Mouse (Mus musculus): ENCODE results near the gene Hist1h2bj.
"Not testable (repeated sequence)": the region's sequence is repeated elsewhere in the genome, so short reads cannot be mapped to it uniquely, and the experiment has no call there.

Gene Hist1h2bj

DNA sequence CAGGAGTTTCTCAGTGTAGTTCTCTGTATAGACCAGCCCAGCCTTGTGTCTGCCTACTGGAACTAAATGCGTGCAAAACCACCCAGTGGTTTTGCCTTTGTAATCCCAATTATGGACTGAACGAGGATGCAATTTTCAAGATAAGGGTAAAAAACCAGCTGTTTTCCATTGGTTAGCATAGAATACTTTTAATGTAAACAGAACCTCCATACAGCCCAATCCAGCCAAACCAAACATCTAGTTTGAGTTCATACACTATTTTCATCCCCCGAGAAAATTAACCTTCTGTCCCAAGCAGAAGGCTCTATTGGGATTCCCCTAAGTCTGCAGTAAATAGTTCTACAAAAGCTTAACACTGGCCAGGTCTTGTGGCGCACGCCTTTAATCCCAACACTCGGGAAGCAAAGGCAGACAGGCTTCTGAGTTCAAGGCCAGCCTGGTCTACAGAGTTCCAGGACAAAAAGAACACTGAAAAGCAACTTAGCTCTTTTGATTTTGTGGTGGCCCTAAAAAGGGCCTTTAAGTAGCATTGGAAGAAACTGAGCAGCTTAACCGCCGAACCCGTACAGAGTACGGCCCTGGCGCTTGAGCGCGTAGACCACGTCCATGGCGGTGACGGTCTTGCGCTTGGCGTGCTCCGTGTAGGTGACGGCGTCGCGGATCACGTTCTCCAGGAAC is 2.4 kb upstream of the Hist1h2bj start:
- DNase-seq: no peak

DNA sequence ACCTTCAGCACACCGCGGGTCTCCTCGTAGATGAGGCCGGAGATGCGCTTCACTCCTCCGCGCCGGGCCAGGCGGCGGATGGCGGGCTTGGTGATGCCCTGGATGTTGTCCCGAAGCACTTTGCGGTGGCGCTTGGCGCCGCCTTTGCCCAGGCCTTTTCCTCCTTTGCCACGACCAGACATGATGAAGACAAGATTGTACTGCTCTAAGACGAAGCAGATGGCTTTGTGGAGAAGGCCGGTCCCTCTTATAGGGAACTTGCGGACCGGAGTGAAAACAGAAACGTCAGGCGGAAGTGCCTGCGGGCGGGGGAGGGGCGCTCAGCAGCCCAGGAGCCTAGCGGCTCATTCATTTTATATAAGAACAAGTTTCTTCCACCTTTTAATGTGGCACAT is 1.9 kb upstream of the Hist1h2bj start, which contains the start of gene Hist1h4i:
TSS of gene Hist1h4i (minus strand) at position 221 of the 395 bp plus-strand sequence.
- DNase-seq: peak; percentile 97

DNA sequence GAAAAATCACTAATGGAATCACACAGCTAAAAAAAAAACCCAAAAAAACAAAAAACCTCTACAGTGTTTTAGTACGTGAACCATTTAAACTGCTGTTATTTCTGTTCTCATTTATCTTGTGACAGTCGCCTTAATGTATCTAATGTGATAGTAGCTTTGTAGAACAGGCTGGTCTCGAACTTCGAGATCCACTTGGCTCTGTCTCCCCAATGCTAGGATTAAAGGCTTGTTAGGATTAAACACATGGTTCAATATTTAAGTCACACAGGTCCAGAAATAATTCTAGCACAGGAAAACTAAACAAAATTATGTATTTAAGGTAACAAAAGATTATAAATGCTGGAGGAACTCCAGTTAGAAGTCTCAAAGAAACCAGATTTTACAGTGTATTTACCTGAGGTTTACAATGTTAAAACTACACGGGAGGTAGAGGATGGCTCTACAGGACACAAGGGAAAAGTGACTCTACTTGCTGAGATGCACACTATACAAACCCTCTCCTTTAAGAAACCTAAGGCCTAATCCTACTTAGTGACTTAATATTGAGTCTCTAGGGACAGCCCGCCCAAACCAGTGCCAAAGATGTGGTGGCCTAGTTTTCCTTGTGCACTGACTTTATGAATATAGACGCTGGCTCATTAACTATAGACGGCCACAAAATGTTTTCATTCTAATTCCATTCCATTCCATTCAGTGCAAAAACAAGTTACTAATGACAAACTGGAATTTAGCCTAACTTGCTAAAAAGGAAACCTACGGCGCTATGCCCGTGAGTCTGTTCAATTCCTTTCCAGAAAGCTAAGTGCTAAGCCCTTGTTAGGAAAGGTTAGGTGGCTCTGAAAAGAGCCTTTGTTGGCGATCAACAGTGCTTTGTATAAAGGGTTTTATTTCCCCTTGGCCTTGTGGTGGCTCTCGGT is 1.1 kb upstream of the Hist1h2bj start:
- no peak for DNase-seq

DNA sequence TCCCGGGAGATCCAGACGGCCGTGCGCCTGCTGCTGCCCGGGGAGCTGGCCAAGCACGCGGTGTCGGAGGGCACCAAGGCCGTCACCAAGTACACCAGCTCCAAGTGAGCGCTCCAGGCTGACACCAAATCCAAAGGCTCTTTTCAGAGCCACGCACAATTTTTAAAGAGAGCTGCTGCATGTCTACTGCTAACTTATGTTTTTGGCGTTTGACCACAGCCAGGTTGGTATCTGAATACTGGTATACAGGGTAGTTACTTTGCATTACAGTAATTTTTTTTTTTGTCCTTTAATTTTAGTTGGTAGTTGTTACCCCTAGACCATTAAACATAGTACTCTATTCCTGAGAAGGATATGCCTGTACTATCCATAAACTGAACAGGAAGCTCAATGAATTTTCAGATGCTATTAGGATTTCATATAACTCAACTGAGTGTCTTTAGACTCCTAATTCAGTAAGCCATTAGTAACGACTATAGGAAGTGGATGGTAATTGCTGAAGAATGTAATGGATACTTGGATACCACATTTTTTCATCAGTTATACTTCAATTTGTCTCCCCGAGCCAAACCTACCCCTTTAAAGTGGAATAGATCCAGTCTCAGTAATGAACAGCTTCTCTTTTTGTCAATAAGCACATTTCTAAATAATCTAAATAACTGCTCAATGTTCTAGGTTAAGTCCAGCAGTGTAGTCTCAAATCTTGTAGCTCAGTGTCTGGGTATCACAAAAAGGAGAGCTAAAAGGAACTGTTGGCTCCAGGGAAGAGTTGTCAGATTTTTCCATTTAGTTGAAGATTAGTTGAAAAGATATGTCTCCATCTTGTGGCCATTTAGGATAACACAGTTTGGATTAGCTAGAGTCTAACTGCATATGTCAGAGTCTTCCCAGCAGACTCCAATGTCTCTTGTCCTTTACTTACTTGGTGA is 753 bp downstream of the Hist1h2bj start:
- DNase-seq: no peak

DNA sequence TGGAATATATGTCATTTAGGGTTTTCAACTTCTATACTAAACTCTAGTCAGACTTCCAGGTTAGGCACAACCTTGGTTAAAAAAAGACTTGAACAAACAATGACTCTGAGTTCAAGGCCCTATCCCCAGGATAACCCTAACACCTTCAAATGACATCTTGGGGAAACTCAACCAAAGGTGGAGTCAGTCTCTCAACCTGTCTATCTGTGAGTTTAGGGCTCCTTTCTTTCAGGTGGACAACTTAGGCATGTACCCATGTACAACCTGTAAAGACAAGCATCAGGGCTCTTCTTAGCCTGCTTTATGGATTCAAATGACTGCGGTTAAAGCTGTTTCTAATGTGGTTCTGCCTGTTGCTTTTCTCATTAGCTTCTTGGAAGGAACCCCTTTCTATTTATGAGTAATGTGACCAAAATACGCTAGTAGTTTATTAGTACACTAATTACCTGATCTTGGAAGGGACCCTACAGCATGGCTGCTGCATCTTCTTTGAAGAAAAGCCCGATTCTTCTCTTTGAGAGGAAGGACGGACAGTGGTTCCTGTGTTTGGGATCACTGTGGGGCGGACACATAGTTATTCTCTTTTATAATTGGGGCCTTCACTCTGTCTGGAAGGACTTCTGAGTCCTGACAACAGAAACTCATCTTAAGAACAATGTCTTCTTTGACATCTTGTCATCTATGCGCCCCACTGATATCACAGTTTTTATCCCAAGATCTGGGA is 1.6 kb downstream of the Hist1h2bj start:
- DNase-seq: no peak

DNA sequence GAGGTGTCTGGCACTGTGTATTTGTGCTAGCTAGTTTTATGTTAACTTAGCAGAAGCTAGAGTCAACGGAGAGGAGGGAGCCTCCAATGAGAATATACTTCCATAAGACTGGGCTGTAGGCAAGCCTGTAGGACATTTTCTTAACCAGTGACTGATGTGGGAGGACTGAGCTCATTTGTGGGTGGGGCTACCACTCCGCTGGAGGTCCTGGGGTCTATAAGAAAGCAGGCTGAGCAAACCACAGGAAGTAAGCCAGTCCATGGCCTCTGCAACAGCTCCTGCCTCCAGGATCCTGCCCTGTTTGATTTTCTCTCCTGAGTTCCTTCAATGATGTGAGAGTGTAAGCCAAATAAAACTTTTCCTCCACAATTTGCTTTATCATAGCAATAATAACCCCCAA is 2.3 kb downstream of the Hist1h2bj start:
- no peak for DNase-seq

DNA sequence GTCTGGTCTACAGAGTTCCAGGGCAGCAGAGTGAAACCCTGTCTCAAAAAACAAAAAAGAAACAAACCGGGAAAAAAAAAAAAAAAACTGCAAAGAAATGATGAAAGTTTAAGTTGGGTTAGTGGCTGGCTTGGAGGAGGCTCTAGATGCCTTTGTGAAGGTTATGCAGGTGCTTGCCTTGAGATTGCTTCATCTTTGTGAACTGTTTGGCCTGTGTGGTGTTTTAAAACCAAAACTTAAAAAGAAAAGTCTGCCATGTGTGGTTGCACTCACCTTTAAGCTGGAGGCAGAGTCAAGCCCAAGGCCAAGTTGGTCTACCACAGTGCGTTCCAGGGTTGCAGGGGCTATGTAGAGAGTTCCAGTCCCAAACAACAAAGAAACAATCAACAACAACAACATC is 6.0 kb downstream of the Hist1h2bj start:
- no peak for DNase-seq

DNA sequence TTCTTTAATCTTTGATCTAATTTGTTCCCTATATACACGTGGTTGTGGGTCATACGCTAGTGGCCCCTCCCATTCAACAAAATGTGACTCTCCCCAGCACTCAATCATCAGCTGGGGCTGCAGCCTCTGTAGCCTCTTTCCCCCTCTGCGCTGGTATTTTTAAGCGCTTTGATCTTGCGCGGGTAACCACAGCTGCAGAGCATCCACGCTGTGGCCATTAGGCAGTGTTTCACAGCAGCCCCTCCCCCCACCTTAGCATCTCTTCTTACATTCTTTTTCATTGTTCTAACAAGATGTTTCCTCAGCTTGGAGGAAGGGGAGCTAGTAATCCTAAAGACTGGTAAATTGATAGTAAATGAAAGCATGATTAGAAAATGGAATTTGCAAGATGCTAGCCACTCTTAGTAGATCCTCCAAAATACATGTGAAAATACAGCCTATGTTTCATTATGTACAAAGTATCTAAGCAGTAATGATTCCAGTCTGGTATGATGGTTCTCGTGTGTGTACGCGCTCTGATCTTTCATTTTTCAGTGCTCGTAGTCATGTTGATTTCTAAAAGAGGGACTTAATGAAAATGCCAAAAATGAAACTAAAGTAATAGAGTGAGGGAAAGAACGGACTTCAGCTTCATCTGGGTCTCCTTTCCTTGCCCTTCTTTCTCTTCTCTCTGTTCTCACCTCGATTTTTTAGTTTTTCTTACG is 6.9 kb downstream of the Hist1h2bj start:
- DNase-seq: peak; percentile 22

DNA sequence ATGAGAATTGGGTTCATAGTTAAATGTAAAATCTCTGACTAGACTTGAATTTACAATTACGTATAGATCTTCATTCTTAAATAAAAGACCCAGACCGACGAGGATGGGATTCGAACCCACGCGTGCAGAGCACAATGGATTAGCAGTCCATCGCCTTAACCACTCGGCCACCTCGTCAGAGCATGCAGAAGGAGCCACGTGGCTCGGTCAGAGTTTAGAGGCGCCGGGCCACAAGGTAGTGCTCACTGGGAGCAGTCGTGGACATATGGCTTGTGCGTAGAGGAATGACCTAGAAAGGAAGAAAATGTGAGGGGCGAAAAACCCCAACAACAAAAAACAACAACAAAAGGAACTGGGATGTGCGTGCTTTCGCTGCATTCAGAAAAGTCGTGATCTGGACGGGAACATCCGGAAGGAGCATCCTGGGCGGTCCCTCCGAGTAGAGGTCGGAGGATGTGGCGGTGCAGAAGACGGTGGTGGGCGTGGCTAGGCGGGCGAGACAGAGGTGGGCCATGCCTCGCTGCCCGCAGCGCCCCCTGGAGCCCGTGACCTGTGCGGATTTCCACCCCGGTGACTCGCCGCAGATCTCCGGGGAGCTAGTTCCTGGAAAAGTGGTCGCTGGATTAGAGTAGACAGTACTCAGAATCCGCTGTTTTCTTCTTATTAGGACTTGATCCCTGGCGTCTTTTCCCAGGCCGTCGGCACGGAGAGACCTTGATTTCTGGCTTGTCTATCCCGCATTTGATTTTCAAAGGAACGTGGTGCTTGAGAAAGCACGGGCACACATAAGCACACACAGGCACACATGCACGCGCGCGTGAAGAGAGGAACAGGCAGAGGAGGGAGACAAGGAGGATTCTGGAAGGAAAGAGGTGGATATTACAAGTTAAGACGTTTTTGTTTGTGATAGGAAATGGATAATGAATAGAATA is 7.8 kb downstream of the Hist1h2bj start:
- peak; percentile 92 for DNase-seq

DNA sequence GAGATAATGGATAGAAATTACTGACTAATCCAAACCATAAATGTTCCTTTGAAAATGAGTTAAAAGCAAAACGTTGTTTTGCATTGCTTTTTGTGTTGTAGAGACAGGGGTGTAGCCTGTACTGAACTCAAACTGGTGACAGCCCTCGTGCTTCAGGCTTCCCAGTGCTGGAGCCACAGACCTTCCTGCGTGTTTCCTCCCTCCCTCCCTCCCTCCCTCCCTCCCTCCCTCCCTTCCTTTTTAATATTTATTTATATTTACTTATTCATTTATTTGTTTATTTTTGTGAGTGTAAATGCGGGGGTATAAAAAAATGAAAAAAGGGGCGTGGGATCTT is 8.5 kb downstream of the Hist1h2bj start:
- DNase-seq: no peak

DNA sequence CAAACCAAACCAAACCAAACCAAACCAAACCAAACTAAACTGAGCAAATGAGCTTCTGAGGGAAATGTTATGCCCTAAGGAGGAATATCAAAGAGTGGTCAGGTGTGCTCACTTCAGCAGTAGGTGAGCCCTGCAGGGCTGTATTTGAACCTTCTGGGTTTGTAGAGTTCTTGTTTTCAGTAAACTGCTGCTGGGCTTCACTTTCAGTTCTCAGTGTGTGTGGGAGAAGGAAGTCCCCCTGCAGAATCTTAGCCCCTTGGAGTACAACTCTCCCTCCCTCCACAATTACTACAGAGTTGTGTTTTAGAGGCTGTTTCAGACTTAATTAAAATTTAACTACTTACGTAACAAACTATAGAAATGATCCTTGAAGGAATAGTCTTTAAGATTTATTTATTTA is 10.7 kb downstream of the Hist1h2bj start:
- DNase-seq: no peak

DNA sequence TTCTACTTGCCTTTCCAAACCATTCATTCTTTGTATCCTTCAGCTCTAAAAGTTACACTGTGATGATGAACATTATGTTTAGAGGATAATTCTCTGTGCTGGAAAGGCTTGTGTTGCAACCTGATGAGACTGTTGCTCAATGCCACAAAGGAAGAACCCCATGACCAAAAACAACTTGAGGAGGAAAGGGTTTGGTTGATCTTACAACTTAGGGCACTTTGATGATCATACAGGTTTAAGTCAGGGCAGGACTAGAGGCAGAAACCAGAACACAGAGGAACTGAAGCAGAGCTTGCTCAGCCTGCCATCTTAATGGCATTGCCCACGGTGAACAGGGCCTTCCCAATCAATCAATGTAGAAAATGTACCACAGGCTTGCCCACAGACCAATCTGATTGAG is 18.4 kb downstream of the Hist1h2bj start:
- DNase-seq: no peak

DNA sequence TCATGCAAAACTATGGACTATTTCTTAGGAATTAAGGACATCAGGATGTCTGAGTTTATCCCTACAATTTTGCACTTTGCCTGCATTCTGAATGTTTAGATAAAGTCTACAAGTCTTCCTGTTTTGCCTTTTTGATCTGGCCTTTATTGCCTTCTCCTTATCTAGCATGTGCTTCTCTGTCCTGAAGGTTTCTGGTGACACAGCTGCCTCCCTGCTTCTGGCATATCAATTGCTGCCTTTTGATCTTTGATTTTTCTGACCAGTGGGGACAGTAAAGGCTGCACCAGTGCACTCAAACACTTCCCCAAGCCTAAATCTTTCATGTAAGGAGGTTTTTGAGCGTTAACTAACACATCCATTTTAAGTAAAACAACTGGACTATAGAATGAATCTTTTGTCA is 20.5 kb downstream of the Hist1h2bj start:
- DNase-seq: no peak

DNA sequence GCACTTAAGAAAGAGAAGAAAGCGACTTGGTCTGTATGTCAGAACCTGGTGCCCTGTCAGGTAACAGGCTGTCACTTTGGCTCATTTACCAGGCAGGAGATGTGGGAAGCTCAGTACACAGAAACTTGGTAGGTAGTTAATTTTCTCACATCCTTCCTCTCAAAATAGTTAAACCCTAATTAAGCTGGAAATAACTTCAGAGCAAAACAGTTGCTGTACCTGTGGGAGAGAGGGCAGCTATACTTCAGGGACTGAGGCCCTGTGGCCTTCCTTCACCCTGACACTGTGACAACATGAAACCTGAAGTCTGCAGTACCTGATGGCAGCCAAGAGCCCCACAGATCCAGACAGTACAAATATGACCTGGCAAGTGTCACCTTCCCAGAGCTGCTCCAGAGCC is 41.1 kb downstream of the Hist1h2bj start, which contains the start of gene Vmn1r188:
TSS of gene Vmn1r188 (plus strand) at position 301 of the 400 bp plus-strand sequence.
- not testable (repeated sequence) for DNase-seq

Data from lung, postnatal 14 days (tissue).